Mouse (Mus musculus) layer of hippocampus, adult 9-11 months (tissue): ENCODE results near the gene Ntsr2.
"Not testable (repeated sequence)": the region's sequence is repeated elsewhere in the genome, so short reads cannot be mapped to it uniquely, and the experiment has no call there.

Experiments used
- DNase-seq: peaks from one replicate; pipeline ENCODE4 v3.0.0; 2022

Gene Ntsr2

GRCm38 (mm10) chr12:16649819-16650218 lies 3.4 kb upstream of the Ntsr2 start:
- no peak for DNase-seq

GRCm38 (mm10) chr12:16655604-16656003 lies 2.4 kb downstream of the Ntsr2 start:
- DNase-seq: no peak

- DNase-seq: peak; percentile 66
Measured at GRCm38 (mm10) chr12:16656906-16657875, 4.0 kb downstream of the Ntsr2 start.

DNA sequence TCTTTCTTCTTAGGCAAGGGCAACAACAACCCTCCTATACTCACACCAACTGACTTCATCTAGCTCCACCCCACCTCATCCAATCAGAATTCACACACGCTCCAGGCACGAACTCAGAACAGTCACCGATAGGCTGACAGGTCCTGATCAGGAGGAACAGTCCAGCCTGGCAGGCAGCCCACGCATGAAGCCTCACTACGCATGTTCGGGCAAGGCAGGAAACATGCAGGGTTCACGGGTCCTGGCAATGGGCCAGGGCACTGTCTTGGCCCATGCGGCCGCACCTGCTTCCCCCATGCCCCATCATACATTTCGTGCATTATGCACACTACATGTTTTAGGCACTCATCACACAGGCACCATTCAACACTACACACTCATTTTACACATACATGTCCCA lies 8.3 kb downstream of the Ntsr2 start:
- DNase-seq: no peak

DNA sequence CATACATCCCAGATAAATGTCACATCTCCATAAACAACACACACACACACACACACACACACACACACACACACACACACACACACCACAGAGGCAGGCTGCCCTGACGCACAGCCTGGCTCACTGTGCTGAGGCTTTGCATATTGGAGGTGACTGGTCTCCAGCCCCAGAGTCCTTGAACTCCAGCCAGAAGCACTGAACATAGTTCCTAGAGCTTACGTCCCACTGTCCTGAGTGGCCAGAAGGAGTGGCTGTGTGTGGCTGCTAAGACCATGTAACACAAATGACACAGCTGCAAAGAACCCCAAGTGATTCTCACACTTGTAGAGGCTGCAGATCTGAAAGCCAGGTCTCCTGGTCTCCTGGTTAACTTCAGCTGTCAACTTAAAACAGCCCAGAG lies 8.8 kb downstream of the Ntsr2 start:
- no peak for DNase-seq

GRCm38 (mm10) chr12:16662955-16663585 lies 9.9 kb downstream of the Ntsr2 start:
- DNase-seq: peak; percentile 73

- no peak for DNase-seq
Measured at GRCm38 (mm10) chr12:16665022-16665421, 11.8 kb downstream of the Ntsr2 start.

DNA sequence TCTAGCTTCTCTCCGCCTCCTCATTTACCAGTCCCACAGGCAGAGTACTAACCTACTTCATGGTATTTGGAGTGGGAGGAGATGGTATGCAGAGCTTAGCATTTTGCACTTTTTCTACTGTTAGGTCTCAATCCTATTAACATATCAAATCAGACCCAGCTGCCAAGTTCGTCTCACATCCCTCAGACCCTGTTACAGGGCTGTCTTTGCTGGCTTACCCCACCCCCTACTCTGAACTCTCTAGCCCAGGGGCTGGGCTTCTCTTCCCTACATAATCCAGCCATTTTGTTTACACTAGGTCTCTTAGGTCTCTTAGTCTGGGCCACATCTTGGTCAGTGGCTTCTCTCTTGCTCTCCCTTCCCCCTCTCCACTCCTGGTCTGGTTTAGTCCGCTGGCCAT lies 16.0 kb downstream of the Ntsr2 start:
- no peak for DNase-seq

DNA sequence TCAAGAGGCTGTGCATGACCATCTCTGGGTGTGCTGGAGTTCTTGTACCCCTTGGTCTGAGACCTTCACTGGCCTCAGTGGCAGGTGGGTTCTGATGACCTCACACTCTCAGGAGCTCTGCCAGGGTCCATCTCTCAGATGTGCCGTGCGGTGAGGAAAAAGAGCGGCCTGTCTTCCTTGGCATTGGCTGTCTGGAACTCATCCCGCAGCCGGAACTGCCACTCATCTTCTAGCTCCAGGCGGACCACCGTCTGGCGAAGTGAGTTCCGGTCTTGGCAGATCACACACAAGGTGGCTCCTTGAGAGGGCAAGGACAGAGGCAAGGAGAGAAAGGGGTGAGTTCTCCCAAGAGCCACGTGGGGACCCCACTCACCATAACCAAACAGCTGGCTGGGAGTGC lies 19.1 kb downstream of the Ntsr2 start:
- no peak for DNase-seq

DNA sequence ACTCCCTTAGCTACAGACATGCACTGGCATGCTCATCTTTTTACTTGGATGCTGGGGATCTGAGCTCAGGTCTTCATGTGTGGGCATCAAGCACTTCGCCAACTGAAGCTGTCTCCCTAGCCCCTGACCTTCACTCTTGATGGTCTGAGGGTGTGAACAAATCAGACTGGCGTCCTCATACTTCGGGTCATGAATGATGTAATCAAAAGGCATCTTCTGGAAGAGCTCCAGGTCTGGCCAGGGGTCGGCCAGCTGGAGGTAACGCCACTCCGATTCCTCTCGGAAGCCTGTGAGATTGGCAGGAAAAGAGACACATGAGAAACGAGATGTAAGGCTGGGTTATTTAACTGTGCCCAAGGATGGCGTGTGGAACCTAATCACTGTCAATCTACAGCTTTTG lies 37.4 kb downstream of the Ntsr2 start:
- DNase-seq: no peak

GRCm38 (mm10) chr12:16694783-16695182 lies 41.6 kb downstream of the Ntsr2 start:
- DNase-seq: no peak

DNA sequence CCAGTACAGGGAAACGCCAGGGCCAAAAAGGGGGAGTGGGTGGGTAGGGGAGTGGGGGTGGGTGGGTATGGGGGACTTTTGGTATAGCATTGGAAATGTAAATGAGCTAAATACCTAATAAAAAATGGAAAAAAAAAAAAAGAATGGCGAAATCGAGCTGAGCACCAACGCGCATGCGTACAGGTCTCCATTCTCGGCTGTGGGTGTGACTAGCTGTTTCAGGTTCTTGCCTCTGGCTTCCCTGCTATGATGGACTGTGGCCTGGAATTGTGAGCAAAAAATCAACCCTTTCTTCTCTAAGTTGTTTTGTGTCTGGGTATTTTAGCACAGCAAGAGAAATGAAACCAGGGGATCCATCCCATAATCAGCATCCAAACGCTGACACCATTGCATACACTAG lies 42.1 kb downstream of the Ntsr2 start:
- DNase-seq: not testable (repeated sequence)

DNA sequence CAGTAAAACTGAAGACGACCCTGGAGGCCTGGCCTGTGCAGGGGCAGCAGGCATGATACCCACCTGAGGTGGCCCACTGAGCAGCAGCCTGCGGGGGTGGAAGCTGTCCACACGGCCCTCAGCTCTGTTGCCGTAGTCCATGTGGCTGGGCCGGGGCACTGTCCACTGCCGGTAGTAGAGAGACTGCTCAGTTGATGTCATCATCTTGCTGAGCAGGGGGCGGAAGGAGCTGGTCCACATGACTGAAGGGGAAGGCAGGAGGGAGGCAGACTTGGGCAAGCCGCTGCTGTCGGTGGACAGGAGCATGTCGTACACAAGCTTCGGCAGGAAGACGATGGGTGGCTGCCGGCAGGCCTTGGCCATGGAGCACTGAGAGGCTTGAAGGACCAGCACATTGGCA lies 43.0 kb downstream of the Ntsr2 start:
- DNase-seq: no peak

DNA sequence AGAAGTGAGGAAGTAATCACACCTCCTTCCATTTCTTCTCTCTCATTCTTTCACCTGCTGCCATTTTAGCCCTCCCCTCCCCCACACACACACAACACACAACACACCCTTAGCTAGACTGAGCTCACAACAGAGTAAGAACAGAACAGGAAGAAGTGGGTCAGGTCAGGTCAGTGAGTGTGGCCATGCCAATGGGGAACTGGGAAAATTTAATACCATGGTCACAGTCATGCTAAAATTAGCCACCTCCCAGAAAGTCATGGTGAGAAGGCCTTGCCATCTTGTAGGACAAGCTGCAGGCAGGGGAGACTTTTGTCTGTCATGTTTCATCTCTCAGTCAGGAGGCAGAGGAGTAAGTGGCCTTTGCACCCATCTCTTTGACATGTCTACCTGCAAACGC lies 45.5 kb downstream of the Ntsr2 start:
- no peak for DNase-seq
